Mouse (Mus musculus): ENCODE results near the gene Lamc2. TPM values are rescaled to one million over a fixed set of nuclear protein-coding genes. Genes with fewer than 3 reads are reported as not detected.
"Not testable (repeated sequence)": the region's sequence is repeated elsewhere in the genome, so short reads cannot be mapped to it uniquely, and the experiment has no call there.

The Lamc2 gene
- total RNA-seq, 2 experiments from 2014 or later: not detected

GRCm38 (mm10) chr1:153098586-153098985 is 87.7 kb downstream of the Lamc2 start:
- no peak for ATAC-seq (replicated peaks; ENCODE audit: low FRiP score, poor library complexity, severe bottlenecking)

- no peak for ATAC-seq (replicated peaks; ENCODE audit: low FRiP score, poor library complexity, severe bottlenecking)
Measured at GRCm38 (mm10) chr1:153097017-153097675, 89.1 kb downstream of the Lamc2 start.

DNA sequence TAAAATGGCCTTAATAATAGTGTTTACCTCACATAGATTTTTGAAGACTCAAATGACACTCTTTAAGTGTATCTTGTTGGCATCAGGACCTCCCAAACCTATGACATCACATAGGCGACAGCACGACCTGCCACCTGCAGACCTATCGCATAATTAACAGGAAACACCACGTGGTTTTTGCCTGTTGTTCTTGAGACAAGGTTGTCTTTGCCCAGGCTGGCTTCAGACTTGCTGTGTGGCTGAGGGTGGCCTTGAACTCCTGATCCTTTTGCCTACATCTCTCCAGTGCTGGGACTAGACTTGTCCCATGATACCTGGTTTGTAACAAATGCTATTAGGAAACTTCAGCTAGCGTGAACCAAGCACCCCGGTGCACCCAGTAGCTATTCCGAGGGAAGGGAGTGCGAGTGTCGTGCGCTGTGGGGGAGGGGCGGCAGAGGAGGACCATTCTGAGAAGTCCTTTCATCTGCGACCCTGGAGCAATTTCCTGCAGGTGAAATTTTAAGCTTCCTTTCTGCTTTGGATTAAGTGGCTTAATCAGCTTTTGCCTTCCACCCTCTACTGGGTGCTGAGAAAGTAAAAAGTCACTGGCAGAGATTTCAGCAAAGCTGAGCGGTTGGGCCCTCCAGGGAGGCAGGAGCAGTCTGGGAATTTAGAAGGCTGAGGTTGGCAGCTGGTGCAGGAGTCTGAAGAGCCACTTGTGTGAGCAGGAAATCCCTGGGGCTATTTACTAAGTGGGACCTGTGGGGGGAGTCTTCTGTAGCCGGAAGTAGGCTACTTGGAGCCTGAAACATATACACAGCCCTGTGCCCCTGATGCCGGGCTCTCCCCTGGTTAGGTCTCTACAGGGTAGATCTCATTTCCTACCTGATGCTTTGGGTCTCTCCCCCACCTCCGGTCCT is 90.2 kb downstream of the Lamc2 start:
- ATAC-seq (replicated peaks; ENCODE audit: low FRiP score, poor library complexity, severe bottlenecking): no peak

GRCm38 (mm10) chr1:153095328-153095727 is 90.9 kb downstream of the Lamc2 start:
- no peak for ATAC-seq (replicated peaks; ENCODE audit: low FRiP score, poor library complexity, severe bottlenecking)

DNA sequence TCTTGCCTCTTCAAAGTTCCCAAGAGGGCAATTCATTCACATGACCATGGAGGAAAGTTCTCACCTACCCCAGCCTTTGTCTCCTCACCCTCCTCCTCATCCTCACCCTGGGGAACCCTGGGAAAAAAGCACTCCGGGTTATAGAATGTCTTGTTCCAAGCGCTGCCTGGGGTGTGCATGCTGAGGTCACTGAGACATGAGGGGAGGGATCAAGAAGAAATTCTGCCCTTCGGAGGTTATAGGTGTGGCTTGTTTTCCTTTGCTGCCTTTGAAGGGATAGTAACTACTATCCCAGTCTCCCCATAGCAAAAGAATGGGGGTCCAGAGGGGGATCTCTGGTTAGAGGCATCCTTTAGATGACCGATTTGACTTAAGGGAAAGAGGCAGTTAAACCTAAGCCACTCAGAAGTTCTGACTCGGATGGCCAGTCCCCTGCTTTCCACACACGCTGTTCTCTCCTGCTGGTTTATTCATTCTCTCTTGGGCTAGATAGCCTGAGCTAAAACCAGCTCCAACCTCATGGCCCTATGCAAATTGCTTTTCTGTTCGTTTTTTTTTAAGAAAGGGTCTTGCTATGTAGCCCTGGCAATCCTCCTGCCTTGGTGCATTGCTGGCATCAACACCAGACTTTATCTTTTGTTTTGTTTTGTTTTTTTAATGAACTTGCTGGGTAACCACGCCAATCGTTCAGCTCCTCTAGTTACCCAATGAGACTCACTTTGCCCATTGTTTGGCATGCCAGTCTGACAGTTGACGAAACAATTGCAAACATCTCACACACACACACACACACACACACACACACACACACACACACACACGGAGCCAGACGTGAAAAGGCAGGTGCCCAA is 91.8 kb downstream of the Lamc2 start:
- no peak for ATAC-seq (replicated peaks; ENCODE audit: low FRiP score, poor library complexity, severe bottlenecking)

- no peak for ATAC-seq (replicated peaks; ENCODE audit: low FRiP score, poor library complexity, severe bottlenecking)
Measured at GRCm38 (mm10) chr1:153093581-153093980, 92.7 kb downstream of the Lamc2 start.

DNA sequence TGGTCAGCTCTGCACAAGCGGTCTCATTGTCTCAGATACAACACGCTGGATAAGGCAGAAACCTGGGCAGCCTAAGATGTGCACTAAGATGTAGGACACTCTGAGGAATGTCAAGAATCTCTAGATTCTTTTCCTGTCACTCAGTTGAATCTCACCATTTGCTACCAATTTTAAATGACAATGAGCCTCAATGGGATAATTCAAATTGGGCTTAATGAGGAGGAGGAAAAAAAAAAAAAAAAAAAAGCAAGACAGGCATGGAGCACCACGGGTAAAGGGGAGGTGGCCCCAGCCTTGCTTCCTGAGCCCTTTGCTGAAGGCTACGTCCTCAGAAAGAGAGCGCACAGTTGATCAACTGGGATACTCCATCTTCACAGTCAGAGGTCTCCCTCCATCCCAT is 93.1 kb downstream of the Lamc2 start:
- no peak for ATAC-seq (replicated peaks; ENCODE audit: low FRiP score, poor library complexity, severe bottlenecking)

- ATAC-seq (replicated peaks; ENCODE audit: low FRiP score, poor library complexity, severe bottlenecking): 0 out of 2 replicates have a peak, but pooled peaks have one; percentile 48
Measured at GRCm38 (mm10) chr1:153092237-153092975, 93.8 kb downstream of the Lamc2 start.

DNA sequence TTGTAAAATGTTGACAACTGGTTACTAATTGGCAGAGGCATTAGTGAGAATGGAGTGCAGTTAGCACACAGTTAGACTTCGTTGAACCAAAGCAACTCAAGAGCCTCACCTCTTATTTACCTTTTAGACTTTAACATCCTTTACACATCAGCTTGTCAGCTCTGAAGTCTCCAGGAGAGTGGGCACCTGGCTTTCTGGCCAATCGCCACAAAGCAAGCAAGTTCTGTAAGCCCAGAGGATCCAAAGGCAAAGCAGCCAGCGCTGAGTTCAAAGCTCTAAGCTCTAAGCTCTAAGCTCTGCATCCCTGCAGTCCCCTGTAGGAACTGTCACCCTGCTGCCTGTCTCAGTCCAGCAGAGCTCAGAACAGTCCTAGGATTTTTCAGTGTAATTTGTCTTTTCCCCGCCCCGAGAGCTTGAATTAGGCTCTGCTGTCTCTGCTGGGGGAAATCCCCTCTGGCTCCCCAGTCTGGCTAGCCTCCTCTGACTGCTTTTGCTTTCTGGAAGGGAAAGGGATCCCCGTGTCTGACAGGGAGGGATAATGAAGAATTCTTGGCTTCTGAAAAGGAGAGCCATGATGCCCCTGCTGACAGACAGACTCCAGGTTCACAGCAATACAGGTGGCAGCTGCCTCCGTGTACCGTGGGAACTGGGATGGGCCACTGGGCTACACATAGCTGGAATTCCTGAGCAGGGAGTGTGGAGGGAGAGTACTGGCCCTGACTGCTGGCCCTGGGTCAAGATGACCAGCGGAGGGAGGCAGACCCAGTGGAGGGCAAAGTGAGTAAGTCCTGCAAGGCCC is 94.6 kb downstream of the Lamc2 start:
- ATAC-seq (replicated peaks; ENCODE audit: low FRiP score, poor library complexity, severe bottlenecking): no peak

DNA sequence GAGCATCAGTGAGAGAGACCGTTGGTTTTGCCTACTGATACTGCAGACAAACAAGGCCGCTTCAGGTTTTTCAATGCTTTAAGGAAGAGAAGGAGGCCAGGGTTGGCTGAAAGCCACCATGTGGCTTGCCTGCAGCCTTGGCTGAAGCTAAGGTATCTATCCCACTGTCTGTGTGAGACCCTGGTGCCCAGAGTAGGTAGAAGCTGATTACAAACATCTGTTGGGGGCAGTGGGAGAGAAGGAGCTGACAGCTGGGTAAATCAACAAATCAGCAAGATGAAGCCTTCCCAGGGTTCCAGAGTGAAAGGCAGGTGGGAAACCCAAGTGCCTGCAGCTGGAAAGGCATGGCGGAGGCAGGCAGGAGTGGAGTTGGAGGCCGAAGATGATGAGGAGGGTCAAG is 95.4 kb downstream of the Lamc2 start:
- ATAC-seq (replicated peaks; ENCODE audit: low FRiP score, poor library complexity, severe bottlenecking): no peak

DNA sequence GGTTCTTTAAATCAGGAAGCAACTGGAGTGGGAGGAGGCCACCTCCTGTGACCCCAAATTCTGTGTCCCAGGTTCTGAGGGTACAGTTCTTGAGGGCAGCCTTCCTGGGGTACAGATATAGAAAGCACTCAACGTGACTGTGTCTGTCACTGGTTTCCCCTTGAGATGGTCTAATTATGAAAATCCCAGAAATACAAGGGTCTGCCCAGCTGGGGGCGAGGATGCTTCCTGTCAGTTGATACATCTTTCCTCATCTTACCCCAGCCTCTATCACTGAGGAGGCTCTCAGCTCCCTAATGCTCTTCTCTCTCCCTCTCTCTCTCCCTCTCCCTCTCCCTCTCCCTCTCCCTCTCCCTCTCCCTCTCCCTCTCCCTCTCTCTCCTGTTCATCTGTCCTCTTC is 96.2 kb downstream of the Lamc2 start:
- ATAC-seq (replicated peaks; ENCODE audit: low FRiP score, poor library complexity, severe bottlenecking): no peak

DNA sequence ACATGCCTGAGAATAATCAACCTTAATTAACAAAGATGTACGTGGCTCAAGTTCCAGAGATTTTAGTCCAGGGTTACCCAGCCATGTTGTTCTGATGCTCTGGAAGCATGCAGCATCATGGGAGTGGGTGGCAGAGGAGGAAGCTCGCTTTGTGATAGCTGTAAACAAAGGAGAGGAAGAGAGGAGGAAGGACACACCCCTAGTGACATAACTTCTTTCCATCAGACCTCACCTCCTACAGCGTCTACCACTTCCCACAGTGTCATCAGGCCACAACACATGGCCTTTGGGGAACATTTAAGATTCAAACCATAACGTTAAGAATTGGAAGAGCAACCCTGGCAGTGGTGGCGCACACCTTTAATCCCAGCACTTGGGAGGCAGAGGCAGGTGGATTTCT is 98.5 kb downstream of the Lamc2 start:
- no peak for ATAC-seq (replicated peaks; ENCODE audit: low FRiP score, poor library complexity, severe bottlenecking)

- no peak for ATAC-seq (replicated peaks; ENCODE audit: low FRiP score, poor library complexity, severe bottlenecking)
Measured at GRCm38 (mm10) chr1:153085198-153085597, 101.0 kb downstream of the Lamc2 start.

DNA sequence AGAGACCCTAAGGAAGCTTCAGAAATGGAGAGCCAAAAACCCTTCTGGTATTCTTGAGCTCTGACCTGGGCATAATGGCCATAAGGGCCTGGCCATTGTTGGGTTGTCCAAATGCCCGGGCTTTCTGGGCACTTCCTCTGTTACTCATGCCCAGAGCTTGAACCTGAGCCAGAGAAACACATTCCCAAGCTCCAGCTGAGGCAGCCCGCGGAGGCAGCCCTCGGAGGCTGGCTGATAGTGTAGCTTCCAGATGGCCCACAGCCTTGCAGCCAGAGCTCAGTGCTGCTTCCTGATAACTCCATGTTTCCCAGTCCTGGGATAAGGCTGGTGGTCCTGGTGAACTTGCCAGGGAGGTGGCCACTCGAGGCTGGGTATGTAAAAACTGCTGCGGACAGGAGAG is 102.1 kb downstream of the Lamc2 start:
- no peak for ATAC-seq (replicated peaks; ENCODE audit: low FRiP score, poor library complexity, severe bottlenecking)

- not testable (repeated sequence) for ATAC-seq (replicated peaks; ENCODE audit: low FRiP score, poor library complexity, severe bottlenecking)
Measured at GRCm38 (mm10) chr1:153083233-153083632, 103.0 kb downstream of the Lamc2 start.

GRCm38 (mm10) chr1:153075955-153076354 is 110.3 kb downstream of the Lamc2 start:
- no peak for ATAC-seq (replicated peaks; ENCODE audit: low FRiP score, poor library complexity, severe bottlenecking)

- ATAC-seq (replicated peaks; ENCODE audit: low FRiP score, poor library complexity, severe bottlenecking): no peak
Measured at GRCm38 (mm10) chr1:153075087-153075736, 111.0 kb downstream of the Lamc2 start.

DNA sequence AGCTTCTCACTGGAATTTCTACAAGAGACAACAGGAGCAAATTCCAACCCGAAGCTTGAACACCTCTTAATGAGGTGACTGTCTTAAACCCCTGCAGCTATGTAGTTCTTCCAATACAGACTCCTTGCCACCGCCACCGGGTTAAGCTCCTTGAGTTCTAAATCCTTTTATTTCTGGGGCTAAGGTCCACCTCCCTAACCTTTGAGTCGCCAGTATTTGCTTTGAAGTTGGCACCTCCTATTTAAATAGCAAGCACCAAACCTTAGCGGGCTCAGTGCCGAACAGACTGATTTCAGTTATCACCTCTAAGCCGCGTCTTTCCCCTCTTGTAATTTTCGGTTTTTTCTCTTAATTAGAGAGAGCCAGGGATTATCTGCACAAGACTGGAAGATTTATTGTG is 112.8 kb downstream of the Lamc2 start:
- ATAC-seq (replicated peaks; ENCODE audit: low FRiP score, poor library complexity, severe bottlenecking): no peak

Measured in erythroblast, adult 5-6 weeks (primary cell).